Mouse (Mus musculus) urinary bladder, postnatal 10 days (tissue): ENCODE results near the gene Rsph14.
A peak's percentile ranks its signal among the peaks of the same experiment; 100 is the strongest.

Experiments
- DNase-seq: peaks from one replicate; pipeline ENCODE4 v3.0.0; 2022; ENCODE audit warnings: low spot score

Gene Rsph14

GRCm38 (mm10) chr10:74990584-74991322, 41.6 kb downstream of the Rsph14 start:
- no peak for DNase-seq

GRCm38 (mm10) chr10:74989814-74990213, 42.6 kb downstream of the Rsph14 start:
- DNase-seq: no peak

- DNase-seq: no peak
Measured at GRCm38 (mm10) chr10:74987698-74988470, 44.5 kb downstream of the Rsph14 start.

- no peak for DNase-seq
Measured at GRCm38 (mm10) chr10:74983176-74983575, 49.2 kb downstream of the Rsph14 start.

GRCm38 (mm10) chr10:74981159-74981558, 51.2 kb downstream of the Rsph14 start:
- DNase-seq: no peak

- no peak for DNase-seq
Measured at GRCm38 (mm10) chr10:74978056-74978455, 54.3 kb downstream of the Rsph14 start.

- no peak for DNase-seq
Measured at GRCm38 (mm10) chr10:74976429-74976828, 56.0 kb downstream of the Rsph14 start.

- no peak for DNase-seq
Measured at GRCm38 (mm10) chr10:74975626-74976025, 56.8 kb downstream of the Rsph14 start.

- DNase-seq: no peak
Measured at GRCm38 (mm10) chr10:74973026-74973425, 59.4 kb downstream of the Rsph14 start.

- DNase-seq: no peak
Measured at GRCm38 (mm10) chr10:74969266-74969665, 63.1 kb downstream of the Rsph14 start.

GRCm38 (mm10) chr10:74967651-74968267, 64.6 kb downstream of the Rsph14 start:
- no peak for DNase-seq

GRCm38 (mm10) chr10:74966850-74967451, 65.4 kb downstream of the Rsph14 start, which contains the start of gene Gnaz:
TSS of gene Gnaz (plus strand) at chr10:74967177.
- DNase-seq: peak; percentile 86

- no peak for DNase-seq
Measured at GRCm38 (mm10) chr10:74964380-74964779, 68.0 kb downstream of the Rsph14 start.

- no peak for DNase-seq
Measured at GRCm38 (mm10) chr10:74952830-74953443, 79.4 kb downstream of the Rsph14 start.

- no peak for DNase-seq
Measured at GRCm38 (mm10) chr10:74940795-74941194, 91.6 kb downstream of the Rsph14 start.

- DNase-seq: no peak
Measured at GRCm38 (mm10) chr10:74939300-74939699, 93.1 kb downstream of the Rsph14 start.

GRCm38 (mm10) chr10:74938410-74938809, 94.0 kb downstream of the Rsph14 start:
- DNase-seq: no peak

GRCm38 (mm10) chr10:74937003-74937790, 95.2 kb downstream of the Rsph14 start:
- DNase-seq: no peak

GRCm38 (mm10) chr10:74935016-74935415, 97.4 kb downstream of the Rsph14 start:
- no peak for DNase-seq

- no peak for DNase-seq
Measured at GRCm38 (mm10) chr10:74934521-74934920, 97.9 kb downstream of the Rsph14 start.

- DNase-seq: no peak
Measured at GRCm38 (mm10) chr10:74933548-74934190, 98.7 kb downstream of the Rsph14 start.
